Mouse (Mus musculus) small intestine, adult 2 months (tissue): ENCODE data around the gene Gm20671. TPM values are rescaled to one million over a fixed set of nuclear protein-coding genes. Genes with fewer than 3 reads are reported as not detected.
A peak's percentile ranks its signal among the peaks of the same experiment; 100 is the strongest.

Source experiments
- H3K27ac ChIP-seq: fragments of 200-500 bp; 2 replicates; pipeline ENCODE4 v1.5.1; 2012; ENCODE audit warnings: low read depth, low read length, control low read depth, inconsistent platforms; ENCODE audit not compliant: insufficient read depth
- H3K27me3 ChIP-seq: fragments of 200-500 bp; 2 replicates; pipeline ENCODE4 v1.6.1; 2012; ENCODE audit warnings: mild to moderate bottlenecking, moderate library complexity, low read length, inconsistent platforms; ENCODE audit not compliant: control insufficient read depth, insufficient read depth
- H3K36me3 ChIP-seq: fragments of 200-500 bp; 2 replicates; pipeline ENCODE4 v1.6.1; 2012; ENCODE audit warnings: mild to moderate bottlenecking, low read length, control low read depth, inconsistent platforms; ENCODE audit not compliant: control insufficient read depth, insufficient read depth
- H3K4me1 ChIP-seq: fragments of 200-500 bp; 2 replicates; pipeline ENCODE4 v1.6.1; 2012; ENCODE audit warnings: low read length, inconsistent platforms, mixed read lengths; ENCODE audit not compliant: control insufficient read depth, insufficient read depth, insufficient read length
- H3K4me3 ChIP-seq: fragments of 200-500 bp; 2 replicates; pipeline ENCODE4 v1.5.1; 2012; ENCODE audit warnings: low read depth, mild to moderate bottlenecking, control low read depth, inconsistent platforms, low read length, moderate library complexity
- CTCF ChIP-seq: fragments of 200-500 bp; IDR thresholded peaks from 2 replicates; pipeline ENCODE4 v1.5.1; 2012; ENCODE audit warnings: low read depth, mild to moderate bottlenecking, control low read depth, inconsistent platforms, low read length, moderate library complexity, mixed read lengths; ENCODE audit not compliant: insufficient replicate concordance, insufficient read length; ENCODE audit errors: extremely low read depth
- POLR2A ChIP-seq: fragments of 200-500 bp; IDR thresholded peaks from 2 replicates; pipeline ENCODE4 v1.6.1; 2012; ENCODE audit warnings: low read depth, mild to moderate bottlenecking, control low read depth, inconsistent platforms, low read length, moderate library complexity
- WGBS: fragments of 180-500 bp; shearing (Covaris S2); methylation state at CpG from one replicate; pipeline ENCODE4 v1.1.7; 2018; 5-methylcytosine and 5-hydroxymethylcytosine counted together
- polyA plus RNA-seq: library from polyadenylated mRNA; depleted of rRNA; stranded (reverse); fragments of >200 nt; gene quantifications from 2 replicates; pipeline ENCODE4 v1.2.3, GENCODE M21; 2012

The Gm20671 gene
- polyA plus RNA-seq, 1 experiment, result 17.1 TPM

GRCm38 (mm10) chr5:32784726-32785125, 42.2 kb downstream of the Gm20671 start:
- H3K36me3 ChIP-seq, result 0 out of 2 replicates have a peak, but pooled peaks cover 2% of the 10 kb centered on the region
- H3K4me1 ChIP-seq, result no peaks in the 10 kb centered on the region
- TF ChIP-seq POLR2A (no peak; the same call in 1 of the 2 replicates), CTCF (no peak)
- WGBS, result 9% methylated on average over 5 of the region's 5 CpGs
- peak overlapping the region; percentile 79 for H3K4me3 ChIP-seq
- peak overlapping the region; percentile 19; the same call in 1 of the 2 replicates for H3K27ac ChIP-seq
- no peaks in the 10 kb centered on the region for H3K27me3 ChIP-seq

DNA sequence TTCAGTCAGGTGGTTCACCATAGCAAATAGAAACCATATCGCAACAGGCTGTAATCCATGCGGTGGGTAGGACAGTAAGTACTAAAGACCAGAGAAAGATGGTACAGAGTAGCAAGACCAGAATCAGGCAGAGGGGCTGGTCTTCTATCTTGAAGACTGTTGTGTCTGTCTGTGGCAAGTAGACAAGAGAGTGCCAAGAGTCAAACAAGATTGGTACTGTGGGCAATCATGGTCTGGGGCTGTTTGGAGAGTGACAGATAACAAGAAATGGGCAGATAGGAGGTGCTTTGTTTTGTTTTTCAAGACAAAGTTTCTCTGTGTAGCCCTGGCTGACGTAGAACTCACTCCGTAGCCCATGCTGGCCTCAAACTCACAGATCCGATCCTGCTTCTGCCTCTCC, 45.3 kb downstream of the Gm20671 start:
- WGBS, result 87% methylated on average over 5 of the region's 5 CpGs
- Histone ChIP-seq H3K27me3 (no peaks in the 10 kb centered on the region), H3K4me3 (no peak overlapping the region), H3K36me3 (no peaks in the 10 kb centered on the region), H3K4me1 (no peaks in the 10 kb centered on the region; the same call in 1 of the 2 replicates), H3K27ac (no peak overlapping the region)
- TF ChIP-seq CTCF, result no peak

DNA sequence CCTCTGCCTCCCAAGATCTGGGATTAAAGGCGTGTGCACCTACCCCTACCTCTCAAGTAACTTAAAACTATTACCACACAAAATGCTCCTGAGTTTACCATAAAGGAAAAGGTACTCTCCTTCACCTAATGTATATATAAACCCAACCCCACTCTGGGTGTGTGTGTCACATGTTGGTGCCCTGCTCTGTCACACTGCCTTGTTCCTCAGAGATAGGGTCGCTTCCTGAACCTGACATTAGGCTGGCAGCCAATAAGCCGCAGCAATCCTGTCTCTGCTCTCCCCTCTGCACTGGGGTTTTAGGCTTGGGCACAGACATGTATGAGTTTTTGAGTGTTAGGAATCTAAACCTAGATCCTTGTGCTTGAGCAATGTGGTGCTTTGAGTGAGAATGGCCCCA, 48.7 kb downstream of the Gm20671 start:
- TF ChIP-seq CTCF (no peak), POLR2A (no peak)
- Histone ChIP-seq H3K27ac (no peak overlapping the region), H3K4me3 (no peak overlapping the region), H3K4me1 (no peaks in the 10 kb centered on the region; the same call in 1 of the 2 replicates), H3K36me3 (peaks cover 9% of the 10 kb centered on the region), H3K27me3 (no peaks in the 10 kb centered on the region)
- 55% methylated on average over 3 of the region's 3 CpGs for WGBS

GRCm38 (mm10) chr5:32772361-32772760, 54.5 kb downstream of the Gm20671 start:
- no peaks in the 10 kb centered on the region; the same call in 1 of the 2 replicates for H3K4me1 ChIP-seq
- peaks cover 26% of the 10 kb centered on the region for H3K36me3 ChIP-seq
- WGBS, result 74% methylated on average over 2 of the region's 2 CpGs
- no peak overlapping the region for H3K27ac ChIP-seq
- H3K4me3 ChIP-seq, result no peak overlapping the region
- TF ChIP-seq POLR2A (no peak), CTCF (no peak)
- H3K27me3 ChIP-seq, result no peaks in the 10 kb centered on the region

GRCm38 (mm10) chr5:32767636-32768373, 59.1 kb downstream of the Gm20671 start:
- Histone ChIP-seq H3K4me1 (no peaks in the 10 kb centered on the region; the same call in 1 of the 2 replicates), H3K27ac (no peak overlapping the region), H3K36me3 (peaks cover 28% of the 10 kb centered on the region), H3K27me3 (no peaks in the 10 kb centered on the region), H3K4me3 (no peak overlapping the region)
- no peak for TF ChIP-seq CTCF
- no peak for TF ChIP-seq POLR2A
- 75% methylated on average over 4 of the region's 4 CpGs for WGBS

DNA sequence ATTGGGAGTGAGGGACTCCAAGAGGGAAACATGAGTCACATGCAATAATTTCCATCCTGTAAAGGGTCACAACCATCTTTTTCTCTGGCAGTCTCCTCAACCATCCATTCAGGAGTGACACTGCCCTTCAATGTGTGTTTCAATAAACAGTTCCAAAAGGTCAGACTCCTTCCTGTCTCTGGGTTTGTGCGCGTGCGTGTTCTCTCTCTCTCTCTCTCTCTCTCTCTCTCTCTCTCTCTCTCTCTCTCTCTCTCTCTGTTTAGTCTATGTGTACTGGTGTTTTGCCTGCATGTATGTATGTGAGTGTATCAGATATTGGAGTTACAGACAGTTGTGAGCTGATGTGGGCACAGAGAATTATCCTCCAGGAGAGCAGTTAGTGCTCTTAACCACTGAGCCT, 59.9 kb downstream of the Gm20671 start:
- H3K27me3 ChIP-seq, result no peaks in the 10 kb centered on the region
- no peak overlapping the region for H3K4me3 ChIP-seq
- no peak overlapping the region for H3K27ac ChIP-seq
- no peak for TF ChIP-seq CTCF
- TF ChIP-seq POLR2A, result no peak
- H3K36me3 ChIP-seq, result peaks cover 22% of the 10 kb centered on the region
- 60% methylated on average over 3 of the region's 3 CpGs for WGBS
- peaks cover 2% of the 10 kb centered on the region; the same call in 1 of the 2 replicates for H3K4me1 ChIP-seq

DNA sequence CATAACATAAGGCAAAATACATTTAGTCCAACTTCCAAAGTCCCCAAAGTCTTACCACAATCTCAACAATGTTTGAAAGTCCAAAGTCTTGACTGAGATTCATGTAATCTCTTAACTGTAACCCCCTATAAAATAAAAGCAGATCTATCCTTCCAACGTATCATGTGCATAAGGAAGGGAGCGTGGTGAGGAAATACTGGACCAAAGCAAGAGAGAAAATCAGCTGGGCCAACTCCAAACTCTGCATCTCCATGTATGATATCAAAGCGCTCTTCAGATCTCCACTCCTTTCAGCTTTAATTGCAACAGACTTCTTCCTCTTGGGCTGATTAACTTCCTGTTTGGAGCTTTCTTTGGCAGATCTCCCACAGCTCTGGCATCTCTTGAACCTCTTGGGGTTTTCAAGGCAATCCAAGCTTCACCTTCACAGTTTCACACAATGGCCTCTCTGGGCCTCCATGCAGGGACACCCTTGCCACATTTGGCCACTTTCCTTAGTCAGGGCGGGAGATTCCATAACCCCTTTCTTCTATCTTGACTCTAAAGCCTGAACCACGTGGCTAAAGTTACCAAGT, 65.3 kb downstream of the Gm20671 start:
- Histone ChIP-seq H3K4me3 (no peak overlapping the region), H3K27ac (peak overlapping the region; percentile 84), H3K4me1 (peaks cover 10% of the 10 kb centered on the region; the same call in 1 of the 2 replicates), H3K27me3 (no peaks in the 10 kb centered on the region), H3K36me3 (peaks cover 15% of the 10 kb centered on the region)
- TF ChIP-seq CTCF (no peak), POLR2A (no peak)
- WGBS, result 29% methylated on average over 5 of the region's 5 CpGs
